Mouse (Mus musculus) left cerebral cortex, adult 11 months (tissue): ENCODE results near the gene Krt8.

ENCODE experiments used
- DNase-seq: peaks from one replicate; pipeline ENCODE4 v3.0.0; 2022; ENCODE audit warnings: low spot score

Krt8 gene

GRCm38 (mm10) chr15:102004189-102004588 lies at the start of gene Krt8:
Gene Krt8 (minus strand): TSS chr15:102004482.
- no peak for DNase-seq

- no peak for DNase-seq
Observed at GRCm38 (mm10) chr15:102051920-102052683, 47.8 kb upstream of the Krt8 start.

- no peak for DNase-seq
Observed at GRCm38 (mm10) chr15:102049871-102050270, 45.6 kb upstream of the Krt8 start.

GRCm38 (mm10) chr15:102048006-102048405 lies 43.7 kb upstream of the Krt8 start:
- DNase-seq: no peak

GRCm38 (mm10) chr15:102045691-102046090 lies 41.4 kb upstream of the Krt8 start:
- DNase-seq: no peak

- no peak for DNase-seq
Observed at GRCm38 (mm10) chr15:102044745-102045144, 40.5 kb upstream of the Krt8 start.

DNA sequence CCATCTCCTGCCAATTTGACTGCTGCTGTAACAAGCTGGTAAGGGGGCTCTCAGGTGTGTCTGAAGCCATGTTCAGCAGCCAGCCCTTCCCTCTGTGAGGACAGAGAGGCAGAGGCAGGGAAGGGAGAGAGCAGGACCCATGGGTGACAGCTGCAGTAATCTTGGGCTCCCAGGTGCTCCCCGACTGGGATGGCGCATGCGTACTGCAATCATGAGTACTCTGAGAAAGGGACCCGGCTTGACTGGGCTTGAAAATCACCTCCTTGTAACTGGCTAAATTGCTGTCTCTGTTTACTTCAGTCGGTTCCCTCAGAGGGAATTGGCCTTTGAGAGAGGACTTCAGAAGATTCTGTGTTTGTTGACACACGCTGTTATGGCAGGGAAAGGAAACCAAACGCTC lies 37.7 kb upstream of the Krt8 start:
- DNase-seq: no peak

- DNase-seq: no peak
Observed at GRCm38 (mm10) chr15:102040277-102040676, 36.0 kb upstream of the Krt8 start.

- no peak for DNase-seq
Observed at GRCm38 (mm10) chr15:102034121-102035053, 30.1 kb upstream of the Krt8 start.

DNA sequence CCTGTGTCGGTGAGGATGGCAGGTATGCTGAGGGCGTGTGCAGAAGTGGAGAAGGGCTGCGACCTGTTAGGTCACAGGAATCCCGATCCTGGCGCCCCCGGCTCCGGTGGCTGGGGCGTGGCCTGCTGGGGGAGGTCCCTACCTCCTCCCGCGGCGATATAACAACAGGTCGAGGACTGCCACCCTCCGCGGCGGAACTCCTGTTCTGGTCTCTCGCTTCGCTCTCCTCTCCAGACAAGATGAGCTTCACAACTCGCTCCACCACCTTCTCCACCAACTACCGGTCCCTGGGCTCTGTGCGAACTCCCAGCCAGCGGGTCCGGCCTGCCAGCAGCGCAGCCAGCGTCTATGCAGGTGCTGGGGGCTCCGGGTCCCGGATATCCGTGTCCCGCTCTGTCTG lies 23.8 kb upstream of the Krt8 start, which contains the start of gene Krt18:
Krt18 (plus strand) TSS at position 141 of the 400 bp plus-strand sequence.
- no peak for DNase-seq

DNA sequence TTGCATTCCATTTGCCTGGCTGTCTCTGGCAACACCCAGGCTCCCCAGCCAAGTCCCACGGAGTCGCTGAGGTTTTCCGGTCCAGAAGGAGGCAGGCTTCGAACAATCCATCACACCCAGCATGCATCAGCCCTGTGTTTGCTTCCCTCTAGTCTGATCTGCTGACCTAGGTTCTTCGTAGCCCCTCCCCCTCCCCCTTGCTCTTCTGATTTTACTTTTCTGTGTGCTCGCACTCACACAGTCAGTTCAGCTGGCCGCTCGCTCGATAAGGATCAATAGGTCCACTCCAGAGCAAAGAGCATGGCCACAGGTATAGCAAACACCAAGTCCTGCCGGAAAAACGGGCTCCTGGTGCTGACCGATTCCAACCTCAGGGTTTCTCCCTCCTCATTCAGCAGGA lies 22.1 kb upstream of the Krt8 start:
- no peak for DNase-seq

- no peak for DNase-seq
Observed at GRCm38 (mm10) chr15:102025136-102025872, 21.0 kb upstream of the Krt8 start.

DNA sequence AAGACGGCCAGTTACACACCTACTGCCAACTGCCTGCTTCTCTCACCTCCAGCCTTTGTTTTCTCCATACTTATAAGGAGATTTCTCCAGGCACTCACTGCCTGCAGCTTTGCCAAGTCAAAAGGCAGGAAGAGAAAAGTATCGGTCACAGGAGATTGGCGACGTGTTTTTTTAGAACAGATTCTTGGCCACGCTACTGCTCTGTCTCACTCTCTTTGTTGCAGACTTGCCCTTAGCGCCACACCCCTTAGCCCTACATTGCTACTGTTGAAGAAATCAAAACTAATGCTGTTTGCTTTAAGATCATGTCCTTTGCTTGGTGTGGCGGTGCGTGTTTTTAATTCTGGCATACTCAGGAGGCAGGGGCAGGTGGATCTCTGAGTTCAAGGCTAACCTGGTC lies 19.6 kb upstream of the Krt8 start:
- no peak for DNase-seq

DNA sequence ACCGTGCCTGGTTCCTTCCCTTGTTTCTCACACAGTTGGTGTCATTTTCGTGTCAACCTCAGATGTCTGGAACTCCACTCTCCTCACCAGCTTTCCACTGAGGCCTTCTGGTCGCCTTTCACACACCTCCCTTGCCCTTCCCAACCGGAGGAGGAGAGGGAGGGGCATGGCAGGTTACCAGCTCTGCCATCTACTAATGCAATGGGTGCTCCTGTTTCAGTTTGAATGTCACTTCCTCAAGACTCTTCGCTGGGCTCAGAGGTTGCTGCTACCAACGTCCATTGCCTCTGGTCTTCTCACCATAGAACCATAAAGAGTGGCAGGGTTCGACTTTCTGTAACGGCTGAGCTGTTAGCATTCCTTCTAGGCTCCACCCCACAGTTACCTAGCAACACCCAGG lies 18.2 kb upstream of the Krt8 start:
- no peak for DNase-seq

DNA sequence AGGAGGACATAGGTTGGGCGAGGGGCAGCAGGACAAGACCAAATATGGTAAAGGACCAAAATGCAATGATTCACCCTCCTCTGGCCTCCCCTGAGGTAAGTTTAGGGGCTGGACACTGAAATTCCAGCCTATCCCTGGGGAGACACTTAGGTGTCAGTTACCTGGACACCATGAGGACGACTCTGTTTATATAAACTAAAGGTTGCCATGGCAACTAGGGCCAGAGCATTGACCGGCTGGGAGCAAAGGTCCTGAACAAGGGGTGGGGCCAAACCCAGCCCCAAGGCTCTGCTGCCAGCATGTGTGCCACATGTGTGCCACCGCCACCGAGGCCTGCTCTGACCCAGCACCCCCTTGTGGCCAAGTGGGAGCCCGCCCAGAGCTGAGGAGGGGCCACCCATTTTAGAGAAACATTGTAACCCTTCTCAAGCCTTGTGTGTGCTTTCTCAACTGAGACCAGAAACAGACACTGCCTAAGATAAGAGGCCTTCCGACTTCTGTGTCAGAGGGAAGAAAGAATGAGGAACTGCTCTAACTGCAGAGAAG lies 13.7 kb upstream of the Krt8 start:
- DNase-seq: no peak

DNA sequence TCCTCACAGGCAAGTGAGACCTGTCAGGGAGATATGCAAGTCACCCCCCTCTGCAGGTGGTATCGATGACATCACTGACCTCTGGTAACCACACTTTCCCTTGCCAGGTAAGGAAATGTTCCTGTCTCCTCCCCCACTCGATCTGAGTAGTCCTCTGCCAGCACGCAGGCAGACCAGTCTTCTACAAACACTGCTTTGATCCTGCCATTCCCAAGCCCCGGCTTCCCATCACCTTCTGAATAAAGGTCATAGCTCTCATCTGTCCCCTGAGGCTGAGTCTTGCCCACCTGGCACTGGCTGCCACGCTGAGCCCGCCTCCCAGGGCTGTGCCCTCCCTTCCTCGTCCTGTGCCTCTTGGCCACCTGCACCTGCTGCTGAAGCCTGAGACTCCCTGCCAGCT lies 12.5 kb upstream of the Krt8 start:
- no peak for DNase-seq

GRCm38 (mm10) chr15:102016096-102016495 lies 11.8 kb upstream of the Krt8 start:
- DNase-seq: no peak

DNA sequence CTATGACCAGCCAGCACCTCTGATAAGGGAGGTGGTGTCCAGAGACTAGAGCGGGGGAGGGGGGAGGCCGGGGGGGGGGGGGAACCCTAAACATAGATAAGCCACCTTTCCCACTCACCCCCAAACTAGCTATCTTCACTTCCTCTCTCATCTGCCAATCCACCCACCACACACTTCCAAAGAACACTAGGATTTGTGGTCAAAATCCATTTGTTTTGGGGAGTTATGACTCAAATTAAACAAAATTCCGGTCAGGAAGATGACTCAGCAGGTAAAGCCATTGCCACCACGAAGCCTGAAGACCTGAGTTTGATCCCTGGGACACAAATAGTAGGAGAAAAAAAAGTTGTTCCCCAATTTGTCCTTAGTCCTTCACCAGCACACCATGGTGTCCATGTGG lies 10.6 kb upstream of the Krt8 start:
- no peak for DNase-seq

DNA sequence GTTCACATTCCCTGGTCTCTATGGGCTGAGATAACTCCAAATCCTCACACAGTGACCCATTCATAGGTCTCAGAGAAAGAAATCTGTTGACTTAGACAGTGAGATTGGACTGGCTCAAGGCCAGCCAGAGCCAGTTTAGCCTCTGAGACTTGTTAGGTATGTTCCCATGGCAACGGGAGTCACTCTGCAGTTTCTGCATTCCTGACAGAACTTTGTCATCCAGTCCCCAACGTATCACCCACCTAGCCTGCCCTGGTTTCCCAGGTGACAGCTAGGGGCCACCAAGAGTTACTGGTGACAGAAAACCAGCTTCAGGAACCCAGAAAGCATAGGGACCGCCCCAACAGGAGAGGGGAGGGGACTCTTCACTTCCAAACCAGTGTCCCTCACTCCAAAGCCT lies 9.4 kb upstream of the Krt8 start:
- no peak for DNase-seq

- no peak for DNase-seq
Observed at GRCm38 (mm10) chr15:102012260-102012765, 8.0 kb upstream of the Krt8 start.

DNA sequence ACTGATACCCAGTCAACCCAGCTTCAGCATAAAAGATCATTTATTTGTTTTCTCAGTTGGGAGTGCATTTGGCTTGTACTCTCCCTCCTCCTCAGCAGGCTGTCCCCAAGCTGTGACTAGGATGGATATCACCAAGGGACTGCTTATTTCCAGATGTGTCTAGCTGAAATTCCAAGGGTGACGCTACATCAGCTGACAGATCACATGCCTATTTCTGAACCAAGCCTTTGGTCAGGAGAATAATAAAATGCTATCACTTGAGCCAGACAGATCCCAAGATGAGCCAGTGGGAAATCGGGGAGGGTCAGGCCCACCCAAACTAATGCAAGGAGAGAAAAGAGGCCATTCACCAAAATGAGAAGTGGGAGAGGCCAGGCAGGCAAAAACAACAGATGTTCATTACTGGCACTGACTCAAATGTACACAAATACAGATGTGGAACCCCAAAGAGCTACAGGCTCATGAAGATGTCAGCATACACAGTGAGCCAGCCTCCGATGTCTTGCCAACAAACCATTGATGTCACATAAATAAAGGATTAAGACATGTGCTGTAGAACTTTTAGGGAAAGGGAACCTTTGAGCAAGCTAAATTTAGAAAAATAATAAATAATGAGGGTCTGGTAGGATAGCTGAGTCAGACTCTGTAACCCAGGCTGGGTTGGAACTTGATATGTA lies 6.4 kb upstream of the Krt8 start:
- no peak for DNase-seq
